Mouse (Mus musculus) ES-Bruce4 (cell line): ENCODE data around the gene Tha1.

ENCODE experiments used
- CTCF ChIP-seq: IDR thresholded peaks from one replicate; pipeline ENCODE4 v1.8.1; 2011; ENCODE audit warnings: low read depth, low read length
- POLR2A ChIP-seq: IDR thresholded peaks from one replicate; pipeline ENCODE4 v1.8.1; 2011; ENCODE audit warnings: low read length; ENCODE audit not compliant: insufficient read depth

DNA sequence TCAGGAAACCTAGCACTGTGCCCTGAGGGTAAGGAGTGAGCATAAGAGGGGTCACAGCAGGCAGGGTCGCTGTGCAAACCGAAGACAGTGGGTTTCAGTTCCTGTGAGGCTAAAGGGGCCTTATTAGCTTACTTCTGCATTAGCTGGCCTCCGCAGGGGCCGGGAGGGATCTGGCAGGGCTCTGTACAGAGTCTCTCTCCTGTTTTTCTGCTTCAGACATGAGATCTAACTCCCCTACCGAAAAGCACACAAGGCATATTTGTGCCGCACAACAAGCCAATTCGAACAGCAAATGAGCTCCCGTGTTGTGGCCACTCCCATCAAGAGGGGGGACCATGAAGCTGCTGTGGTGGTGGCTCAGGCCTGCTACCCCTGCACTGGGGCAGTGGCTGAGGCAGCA lies 5.6 kb upstream of the Tha1 start:
- TF ChIP-seq POLR2A = no peak
- no peak for TF ChIP-seq CTCF
